Mouse (Mus musculus): ENCODE data around the gene Prelp. TPM values are rescaled to one million over a fixed set of nuclear protein-coding genes. Genes with fewer than 3 reads are reported as not detected.

The Prelp gene
- total RNA-seq, 1 experiment = not detected

- H3K27ac ChIP-seq (ENCODE audit: insufficient read depth, low read depth, low read length, poor library complexity, severe bottlenecking) = no peak overlapping the region
- H3K4me3 ChIP-seq (ENCODE audit: insufficient read depth in 1 of 2, low read depth in 1 of 2, low read length in 2 of 2, poor library complexity in 1 of 2, severe bottlenecking in 1 of 2) = no peak overlapping the region
- no peaks in the 10 kb centered on the region for H3K36me3 ChIP-seq (ENCODE audit: control insufficient read depth, insufficient read depth, low read length, poor library complexity, severe bottlenecking)
- in situ Hi-C loops (cut with MboI; ENCODE audit: low sequenced_read_pairs in 2 of 2, unreplicated experiment in 2 of 2) = no loop called here
- no peak for TF ChIP-seq CHD2 (IDR thresholded peaks at IDR 0.05; ENCODE audit: low read depth, low read length)
- no peak for TF ChIP-seq ZNF384 (IDR thresholded peaks at IDR 0.05; ENCODE audit: low read depth, low read length)
- TF ChIP-seq ZC3H11A (IDR thresholded peaks at IDR 0.05; ENCODE audit: borderline replicate concordance, low read depth, low read length) = no peak
- no peak for TF ChIP-seq HCFC1 (IDR thresholded peaks at IDR 0.05; ENCODE audit: borderline replicate concordance, insufficient read depth, low read length)
- TF ChIP-seq MAFK (IDR thresholded peaks at IDR 0.05; ENCODE audit: insufficient read depth, low read depth, low read length) = no peak
- no peak for DNase-seq (ENCODE audit: low read depth, low spot score)
- H3K4me1 ChIP-seq (ENCODE audit: control insufficient read depth in 2 of 2, insufficient read depth in 2 of 2, low read length in 2 of 2, poor library complexity in 1 of 2) = peaks cover 6 to 12% of the 10 kb centered on the region in 2 experiments; a peak in 3 of 4 replicates
- no peak overlapping the region for H3K9ac ChIP-seq (ENCODE audit: insufficient read depth, low read depth, low read length, poor library complexity, severe bottlenecking)
- H3K9me3 ChIP-seq (ENCODE audit: control insufficient read depth, insufficient read depth, low read depth, low read length) = no peaks in the 10 kb centered on the region
Measured at GRCm38 (mm10) chr1:133861028-133861427, 60.2 kb downstream of the Prelp start.

Other genes starting within 250 kb of the Prelp start
- gene Lax1, start 231.3 kb downstream of the Prelp start, total RNA-seq (2012; rRNA removed) = 0.90 and 1.4 TPM in 2 replicates
- gene Atp2b4, start 120.4 kb downstream of the Prelp start, total RNA-seq (2012; rRNA removed) = 9.8 and 16.1 TPM in 2 replicates
- 0.36 TPM in 1 of 2 replicates, not detected in the other for gene Optc, start 13.4 kb downstream of the Prelp start, total RNA-seq (2012; rRNA removed)
- not detected in 2 replicates for gene Fmod, start 115.8 kb upstream of the Prelp start, total RNA-seq (2012; rRNA removed)
- 40.2 and 47.5 TPM in 2 replicates for gene Btg2, start 157.7 kb upstream of the Prelp start, total RNA-seq (2012; rRNA removed)
- gene Chit1, start 189.8 kb upstream of the Prelp start, total RNA-seq (2012; rRNA removed) = 0.13 and 0.32 TPM in 2 replicates